Mouse (Mus musculus): ENCODE measurements at regions not wholly inside any gene's neighbourhood (a gene's known extent, or its start where the extent isn't known, plus 50 kb on each side); places are given as distances from the start of the nearest gene placed in this dataset.

GRCm38 (mm10) chr7:70429326-70429725 lies 62.8 kb upstream of the Nr2f2 start:
- Histone ChIP-seq H3K9me3 (ENCODE audit: control insufficient read depth, insufficient read depth, low read depth, low read length) (no peaks in the 10 kb centered on the region; the same call in 1 of the 2 replicates), H3K27ac (ENCODE audit: insufficient read depth, low read depth, low read length, poor library complexity, severe bottlenecking) (no peak overlapping the region), H3K4me3 (ENCODE audit: insufficient read depth in 1 of 2, low read depth in 1 of 2, low read length in 2 of 2, poor library complexity in 1 of 2, severe bottlenecking in 1 of 2) (no peak overlapping the region), H3K4me1 (ENCODE audit: control insufficient read depth in 2 of 2, insufficient read depth in 2 of 2, low read length in 2 of 2, poor library complexity in 1 of 2) (no peaks in the 10 kb centered on the region), H3K9ac (ENCODE audit: insufficient read depth, low read depth, low read length, poor library complexity, severe bottlenecking) (no peak overlapping the region), H3K36me3 (ENCODE audit: control insufficient read depth, insufficient read depth, low read length, poor library complexity, severe bottlenecking) (no peaks in the 10 kb centered on the region)
- TF ChIP-seq ZNF384 (IDR thresholded peaks at IDR 0.05; ENCODE audit: low read depth, low read length): no peak
- no peak for TF ChIP-seq ZC3H11A (IDR thresholded peaks at IDR 0.05; ENCODE audit: borderline replicate concordance, low read depth, low read length)
- TF ChIP-seq HCFC1 (IDR thresholded peaks at IDR 0.05; ENCODE audit: borderline replicate concordance, insufficient read depth, low read length): no peak
- no peak for TF ChIP-seq CHD2 (IDR thresholded peaks at IDR 0.05; ENCODE audit: low read depth, low read length)
- TF ChIP-seq MAFK (IDR thresholded peaks at IDR 0.05; ENCODE audit: insufficient read depth, low read depth, low read length): no peak
- in situ Hi-C loops (cut with MboI; ENCODE audit: low sequenced_read_pairs in 2 of 2, unreplicated experiment in 2 of 2): no loop called here
- DNase-seq (ENCODE audit: low read depth, low spot score): no peak

GRCm38 (mm10) chr7:70424231-70424620 lies 57.7 kb upstream of the Nr2f2 start:
- Histone ChIP-seq H3K4me3 (ENCODE audit: insufficient read depth in 1 of 2, low read depth in 1 of 2, low read length in 2 of 2, poor library complexity in 1 of 2, severe bottlenecking in 1 of 2) (no peak overlapping the region), H3K36me3 (ENCODE audit: control insufficient read depth, insufficient read depth, low read length, poor library complexity, severe bottlenecking) (no peaks in the 10 kb centered on the region), H3K27ac (ENCODE audit: insufficient read depth, low read depth, low read length, poor library complexity, severe bottlenecking) (no peak overlapping the region), H3K9ac (ENCODE audit: insufficient read depth, low read depth, low read length, poor library complexity, severe bottlenecking) (no peak overlapping the region), H3K9me3 (ENCODE audit: control insufficient read depth, insufficient read depth, low read depth, low read length) (no peaks in the 10 kb centered on the region; the same call in 1 of the 2 replicates), H3K4me1 (ENCODE audit: control insufficient read depth in 2 of 2, insufficient read depth in 2 of 2, low read length in 2 of 2, poor library complexity in 1 of 2) (no peaks in the 10 kb centered on the region)
- in situ Hi-C loops (cut with MboI; ENCODE audit: low sequenced_read_pairs in 2 of 2, unreplicated experiment in 2 of 2): no loop called here
- TF ChIP-seq HCFC1 (IDR thresholded peaks at IDR 0.05; ENCODE audit: borderline replicate concordance, insufficient read depth, low read length) (no peak), MAFK (IDR thresholded peaks at IDR 0.05; ENCODE audit: insufficient read depth, low read depth, low read length) (no peak), ZNF384 (IDR thresholded peaks at IDR 0.05; ENCODE audit: low read depth, low read length) (no peak), CHD2 (IDR thresholded peaks at IDR 0.05; ENCODE audit: low read depth, low read length) (no peak), ZC3H11A (IDR thresholded peaks at IDR 0.05; ENCODE audit: borderline replicate concordance, low read depth, low read length) (no peak)
- DNase-seq (ENCODE audit: low read depth, low spot score): no peak

- Histone ChIP-seq H3K36me3 (ENCODE audit: control insufficient read depth, insufficient read depth, low read length, poor library complexity, severe bottlenecking) (no peaks in the 10 kb centered on the region), H3K4me3 (ENCODE audit: insufficient read depth in 1 of 2, low read depth in 1 of 2, low read length in 2 of 2, poor library complexity in 1 of 2, severe bottlenecking in 1 of 2) (no peak overlapping the region), H3K9ac (ENCODE audit: insufficient read depth, low read depth, low read length, poor library complexity, severe bottlenecking) (no peak overlapping the region), H3K4me1 (ENCODE audit: control insufficient read depth in 2 of 2, insufficient read depth in 2 of 2, low read length in 2 of 2, poor library complexity in 1 of 2) (no peaks in the 10 kb centered on the region), H3K27ac (ENCODE audit: insufficient read depth, low read depth, low read length, poor library complexity, severe bottlenecking) (no peak overlapping the region), H3K9me3 (ENCODE audit: control insufficient read depth, insufficient read depth, low read depth, low read length) (no peaks in the 10 kb centered on the region; the same call in 1 of the 2 replicates)
- in situ Hi-C loops (cut with MboI; ENCODE audit: low sequenced_read_pairs in 2 of 2, unreplicated experiment in 2 of 2): no loop called here
- no peak for TF ChIP-seq CHD2 (IDR thresholded peaks at IDR 0.05; ENCODE audit: low read depth, low read length)
- TF ChIP-seq ZC3H11A (IDR thresholded peaks at IDR 0.05; ENCODE audit: borderline replicate concordance, low read depth, low read length): no peak
- TF ChIP-seq MAFK (IDR thresholded peaks at IDR 0.05; ENCODE audit: insufficient read depth, low read depth, low read length): no peak
- no peak for TF ChIP-seq ZNF384 (IDR thresholded peaks at IDR 0.05; ENCODE audit: low read depth, low read length)
- no peak for TF ChIP-seq HCFC1 (IDR thresholded peaks at IDR 0.05; ENCODE audit: borderline replicate concordance, insufficient read depth, low read length)
- DNase-seq (ENCODE audit: low read depth, low spot score): no peak
Observed at GRCm38 (mm10) chr7:70423524-70424230, 57.1 kb upstream of the Nr2f2 start.

GRCm38 (mm10) chr7:70416185-70416941 lies 49.8 kb upstream of the Nr2f2 start:
- Histone ChIP-seq H3K4me3 (ENCODE audit: insufficient read depth in 1 of 2, low read depth in 1 of 2, low read length in 2 of 2, poor library complexity in 1 of 2, severe bottlenecking in 1 of 2) (no peak overlapping the region), H3K9ac (ENCODE audit: insufficient read depth, low read depth, low read length, poor library complexity, severe bottlenecking) (no peak overlapping the region), H3K27ac (ENCODE audit: insufficient read depth, low read depth, low read length, poor library complexity, severe bottlenecking) (no peak overlapping the region), H3K36me3 (ENCODE audit: control insufficient read depth, insufficient read depth, low read length, poor library complexity, severe bottlenecking) (no peaks in the 10 kb centered on the region), H3K9me3 (ENCODE audit: control insufficient read depth, insufficient read depth, low read depth, low read length) (no peaks in the 10 kb centered on the region), H3K4me1 (ENCODE audit: control insufficient read depth in 2 of 2, insufficient read depth in 2 of 2, low read length in 2 of 2, poor library complexity in 1 of 2) (no peaks in the 10 kb centered on the region)
- in situ Hi-C loops (cut with MboI; ENCODE audit: low sequenced_read_pairs in 2 of 2, unreplicated experiment in 2 of 2): no loop called here
- DNase-seq (ENCODE audit: low read depth, low spot score): no peak
- TF ChIP-seq CHD2 (IDR thresholded peaks at IDR 0.05; ENCODE audit: low read depth, low read length) (no peak), ZNF384 (IDR thresholded peaks at IDR 0.05; ENCODE audit: low read depth, low read length) (no peak), MAFK (IDR thresholded peaks at IDR 0.05; ENCODE audit: insufficient read depth, low read depth, low read length) (no peak), ZC3H11A (IDR thresholded peaks at IDR 0.05; ENCODE audit: borderline replicate concordance, low read depth, low read length) (no peak), HCFC1 (IDR thresholded peaks at IDR 0.05; ENCODE audit: borderline replicate concordance, insufficient read depth, low read length) (no peak)
